Mouse (Mus musculus) heart, embryonic 11.5 days (tissue): ENCODE measurements around the gene Spcs1. TPM values are rescaled to one million over a fixed set of nuclear protein-coding genes. Genes with fewer than 3 reads are reported as not detected.

ENCODE experiments used
- ATAC-seq: fragments of 200-750 bp; cut with Nextera tagmentation; replicated peaks from 2 replicates; pipeline ENCODE4 v1.8.0; 2017; ENCODE audit warnings: moderate library complexity; ENCODE audit not compliant: insufficient number of reproducible peaks, low FRiP score, low TSS enrichment
- H3K27ac ChIP-seq: fragments of 300-500 bp; sonication (generic); 2 replicates; pipeline ENCODE4 v1.5.1; 2014; ENCODE audit warnings: mild to moderate bottlenecking, low read depth, low read length
- H3K27me3 ChIP-seq: fragments of 300-500 bp; sonication (generic); 2 replicates; pipeline ENCODE4 v1.6.1; 2014; ENCODE audit warnings: mild to moderate bottlenecking, low read length, mixed read lengths; ENCODE audit not compliant: control insufficient read depth, insufficient read depth
- H3K36me3 ChIP-seq: fragments of 300-500 bp; sonication (generic); 2 replicates; pipeline ENCODE4 v1.6.1; 2014; ENCODE audit warnings: mild to moderate bottlenecking, low read length, moderate library complexity, mixed read lengths; ENCODE audit not compliant: control insufficient read depth, insufficient read depth
- H3K4me1 ChIP-seq: fragments of 300-500 bp; sonication (generic); 2 replicates; pipeline ENCODE4 v1.6.1; 2014; ENCODE audit warnings: low read length; ENCODE audit not compliant: control insufficient read depth, insufficient read depth
- H3K4me2 ChIP-seq: fragments of 300-500 bp; sonication (generic); 2 replicates; pipeline ENCODE4 v1.6.1; 2014; ENCODE audit warnings: mild to moderate bottlenecking, moderate library complexity
- H3K4me3 ChIP-seq: fragments of 300-500 bp; sonication (generic); 2 replicates; pipeline ENCODE4 v1.5.1; 2014; ENCODE audit warnings: low read depth, low read length
- H3K9ac ChIP-seq: fragments of 300-500 bp; sonication (generic); 2 replicates; pipeline ENCODE4 v1.6.1; 2014; ENCODE audit warnings: mild to moderate bottlenecking, low read depth, low read length, moderate library complexity
- H3K9me3 ChIP-seq: fragments of 300-500 bp; sonication (generic); replicated peaks from 2 replicates; pipeline ENCODE4 v1.6.1; 2016; ENCODE audit warnings: low read length; ENCODE audit not compliant: control insufficient read depth
- WGBS: fragments of 180-500 bp; shearing (Covaris S2); extraction: QIAGEN DNeasy Blood & Tissue Kit; methylation state at CpG from one replicate; pipeline ENCODE4 v1.1.7; 2014; ENCODE audit not compliant: insufficient replicate concordance; 5-methylcytosine and 5-hydroxymethylcytosine counted together
- polyA plus RNA-seq: library from polyadenylated mRNA; unstranded; fragments of >200 nt; fragmentation: Nextera tagmentation; extraction: Ambion mirVana; gene quantifications from 2 replicates; pipeline ENCODE4 v1.2.1, GENCODE M21; 2014

Spcs1 gene
- polyA plus RNA-seq, 1 experiment from 2014 or later = 321 TPM

- Histone ChIP-seq H3K9me3 (no peaks in the 10 kb centered on the region), H3K4me1 (peaks cover 13% of the 10 kb centered on the region; the same call in 1 of the 2 replicates), H3K36me3 (peaks cover 47% of the 10 kb centered on the region), H3K9ac (no peak overlapping the region), H3K4me3 (no peak overlapping the region), H3K27ac (no peak overlapping the region), H3K4me2 (no peak overlapping the region), H3K27me3 (no peaks in the 10 kb centered on the region)
- 54% methylated on average over 1 of the region's 1 CpGs for WGBS
- no peak for ATAC-seq
These were observed 14.6 kb upstream of the Spcs1 start for GRCm38 (mm10) chr14:31016063-31016462.

GRCm38 (mm10) chr14:31013928-31014327 is 12.5 kb upstream of the Spcs1 start:
- Histone ChIP-seq H3K27me3 (no peaks in the 10 kb centered on the region), H3K4me3 (no peak overlapping the region), H3K4me2 (no peak overlapping the region), H3K36me3 (peaks cover 49% of the 10 kb centered on the region), H3K9ac (no peak overlapping the region), H3K4me1 (0 out of 2 replicates have a peak, but pooled peaks cover 10% of the 10 kb centered on the region), H3K9me3 (no peaks in the 10 kb centered on the region), H3K27ac (no peak overlapping the region)
- 93% methylated on average over 2 of the region's 2 CpGs for WGBS
- no peak for ATAC-seq

DNA sequence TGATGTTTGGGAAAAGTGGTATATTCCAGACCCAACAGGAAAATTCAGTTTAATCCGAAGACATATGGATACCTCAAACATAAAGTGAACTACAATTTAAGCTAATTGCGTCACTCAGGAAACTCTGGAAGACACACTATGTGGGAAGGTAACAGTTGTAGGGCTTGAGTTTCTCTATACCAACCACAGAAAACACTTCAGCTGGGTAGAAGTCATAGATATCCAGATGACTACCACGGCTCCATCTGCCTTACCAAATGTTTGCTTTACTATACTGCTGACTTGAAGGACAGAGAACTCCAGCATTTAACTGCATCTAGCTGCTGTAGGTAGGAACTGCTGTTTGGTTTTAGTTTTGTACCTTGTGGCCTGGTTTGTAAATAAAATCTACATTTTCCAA is 10.1 kb upstream of the Spcs1 start:
- Histone ChIP-seq H3K9me3 (no peaks in the 10 kb centered on the region), H3K4me3 (no peak overlapping the region), H3K9ac (no peak overlapping the region), H3K36me3 (peaks cover 47% of the 10 kb centered on the region), H3K27ac (no peak overlapping the region), H3K4me1 (no peaks in the 10 kb centered on the region), H3K4me2 (no peak overlapping the region), H3K27me3 (no peaks in the 10 kb centered on the region)
- no peak for ATAC-seq
- 87% methylated on average over 3 of the region's 3 CpGs for WGBS

DNA sequence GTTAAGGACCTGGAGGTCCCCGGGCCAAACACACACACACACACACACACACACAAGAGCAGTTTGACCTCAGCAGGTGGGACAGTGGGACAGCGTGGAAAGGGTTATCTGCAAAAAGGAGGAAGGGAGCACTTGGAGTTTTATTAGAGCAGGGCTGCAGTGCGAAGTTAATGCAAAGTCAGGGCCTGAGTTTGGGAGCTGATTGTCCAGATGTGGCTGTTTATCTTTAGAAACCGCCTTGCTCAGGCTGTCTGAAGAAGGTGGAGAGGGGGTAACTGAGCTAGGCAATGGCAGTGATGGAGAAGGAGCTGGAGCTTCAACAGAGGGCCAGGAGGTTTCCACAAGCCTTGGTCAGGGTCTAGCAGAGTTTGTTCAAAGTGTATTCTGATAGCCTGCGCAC is 5.3 kb upstream of the Spcs1 start:
- H3K4me1 ChIP-seq = peaks cover 5% of the 10 kb centered on the region
- H3K27me3 ChIP-seq = no peaks in the 10 kb centered on the region
- ATAC-seq = no peak
- no peak overlapping the region for H3K4me3 ChIP-seq
- no peaks in the 10 kb centered on the region for H3K9me3 ChIP-seq
- 67% methylated on average over 5 of the region's 5 CpGs for WGBS
- no peak overlapping the region for H3K9ac ChIP-seq
- peaks cover 6% of the 10 kb centered on the region; the same call in 1 of the 2 replicates for H3K36me3 ChIP-seq
- H3K27ac ChIP-seq = no peak overlapping the region
- no peak overlapping the region for H3K4me2 ChIP-seq

DNA sequence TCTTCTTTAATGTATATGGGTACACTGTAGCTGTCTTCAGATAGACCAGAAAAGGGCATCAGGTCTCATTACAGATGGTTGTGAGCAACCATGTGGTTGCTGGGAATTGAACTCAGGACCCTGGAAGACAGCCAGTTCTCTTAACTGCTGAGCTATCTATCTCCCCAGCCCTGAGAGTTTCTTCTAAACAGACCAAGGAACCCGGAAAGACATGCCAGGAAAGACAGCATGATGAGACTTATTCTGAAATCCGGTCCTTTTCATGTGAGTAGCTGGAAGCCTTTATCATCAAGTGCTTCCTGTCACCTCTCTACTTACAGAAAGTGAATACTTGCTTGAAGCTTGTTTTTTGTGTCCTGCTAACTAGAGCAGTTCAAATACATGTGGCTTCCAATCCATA is 3.1 kb upstream of the Spcs1 start:
- H3K9ac ChIP-seq = no peak overlapping the region
- no peak overlapping the region for H3K27ac ChIP-seq
- H3K4me1 ChIP-seq = peaks cover 11% of the 10 kb centered on the region
- no peak for ATAC-seq
- no peaks in the 10 kb centered on the region for H3K9me3 ChIP-seq
- H3K4me2 ChIP-seq = no peak overlapping the region
- H3K27me3 ChIP-seq = no peaks in the 10 kb centered on the region
- no peak overlapping the region for H3K4me3 ChIP-seq
- H3K36me3 ChIP-seq = peaks cover 3% of the 10 kb centered on the region; the same call in 1 of the 2 replicates
- 66% methylated on average over 2 of the region's 2 CpGs for WGBS

DNA sequence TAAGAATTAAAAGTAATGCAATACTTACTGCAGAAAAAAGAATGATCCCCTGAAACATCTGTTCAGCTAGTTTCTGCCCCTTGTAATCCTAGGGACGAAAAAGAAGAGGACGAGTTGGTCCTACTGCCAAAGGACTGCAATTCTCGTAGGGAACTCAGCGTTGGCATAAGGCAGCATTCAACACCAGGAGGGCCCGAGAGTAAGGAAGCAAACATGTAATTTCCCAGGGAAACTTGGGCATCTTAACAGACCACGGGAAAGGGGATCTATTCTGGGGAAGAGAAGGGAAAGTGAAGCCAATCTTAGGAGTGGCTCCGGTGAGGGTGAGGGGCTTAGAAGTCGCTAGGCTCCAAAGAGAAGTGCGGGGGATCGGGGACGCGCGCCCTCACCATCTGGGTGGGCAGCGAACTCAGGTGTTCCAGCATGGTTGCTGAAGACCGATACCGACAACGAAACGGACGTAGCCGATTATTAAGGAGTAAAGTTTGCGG is 611 bp downstream of the Spcs1 start:
- Histone ChIP-seq H3K4me2 (peak overlapping the region; percentile 85), H3K36me3 (0 out of 2 replicates have a peak, but pooled peaks cover 2% of the 10 kb centered on the region), H3K27ac (peak overlapping the region; percentile 90; the same call in 1 of the 2 replicates), H3K9ac (peak overlapping the region; percentile 72), H3K27me3 (no peaks in the 10 kb centered on the region), H3K4me1 (peaks cover 11% of the 10 kb centered on the region), H3K9me3 (no peaks in the 10 kb centered on the region), H3K4me3 (peak overlapping the region; percentile 97)
- ATAC-seq = no peak
- WGBS = 0% methylated on average over 21 of the region's 21 CpGs

DNA sequence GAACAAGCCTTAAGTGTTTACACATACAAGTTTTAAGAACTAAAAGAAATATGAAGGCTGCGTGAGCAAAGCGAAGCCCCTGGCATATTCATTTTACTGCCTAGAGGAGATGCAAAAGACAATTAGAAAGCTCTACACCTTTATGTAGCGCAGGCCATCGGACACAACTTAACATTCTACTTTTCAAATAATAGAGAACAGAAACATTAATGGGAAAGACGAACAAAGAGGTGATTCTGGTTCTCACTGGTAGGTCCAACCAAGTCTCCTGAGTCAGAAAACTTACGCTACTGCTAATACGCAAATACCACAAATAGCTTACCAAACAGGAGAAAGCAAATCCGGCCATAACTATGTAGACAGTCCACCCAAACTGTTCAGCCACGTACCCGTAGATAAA is 1.1 kb downstream of the Spcs1 start:
- Histone ChIP-seq H3K4me1 (peaks cover 11% of the 10 kb centered on the region), H3K36me3 (0 out of 2 replicates have a peak, but pooled peaks cover 2% of the 10 kb centered on the region), H3K4me3 (peak overlapping the region; percentile 97), H3K4me2 (peak overlapping the region; percentile 85), H3K27ac (no peak overlapping the region), H3K27me3 (no peaks in the 10 kb centered on the region), H3K9me3 (no peaks in the 10 kb centered on the region), H3K9ac (peak overlapping the region; percentile 72)
- WGBS = 57% methylated on average over 10 of the region's 10 CpGs
- no peak for ATAC-seq

DNA sequence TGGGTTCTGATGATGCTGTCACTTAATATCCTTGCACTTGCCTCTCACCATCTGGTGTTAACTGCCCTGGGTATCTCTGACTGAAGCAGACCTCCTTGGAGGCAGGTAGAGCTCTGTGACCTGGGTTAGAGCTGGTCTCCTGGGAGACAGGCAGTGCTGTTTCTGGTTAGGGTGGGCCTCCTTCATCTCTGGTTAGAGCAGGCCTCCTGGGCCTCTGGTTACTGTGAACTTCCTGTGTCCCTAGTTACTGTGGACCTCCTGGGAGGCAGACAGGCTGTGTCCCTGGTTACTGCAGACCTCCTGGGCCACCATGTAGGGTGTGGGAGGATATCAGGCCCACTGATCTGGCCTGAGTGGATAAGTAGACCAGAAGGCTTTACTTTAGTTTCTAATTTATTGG is 5.1 kb downstream of the Spcs1 start:
- ATAC-seq = no peak
- Histone ChIP-seq H3K27ac (no peak overlapping the region), H3K27me3 (no peaks in the 10 kb centered on the region), H3K4me3 (no peak overlapping the region), H3K9ac (0 out of 2 replicates have a peak overlapping the region, but pooled peaks have one; percentile 16), H3K4me1 (0 out of 2 replicates have a peak, but pooled peaks cover 6% of the 10 kb centered on the region), H3K36me3 (0 out of 2 replicates have a peak, but pooled peaks cover 2% of the 10 kb centered on the region), H3K4me2 (no peak overlapping the region), H3K9me3 (no peaks in the 10 kb centered on the region)

DNA sequence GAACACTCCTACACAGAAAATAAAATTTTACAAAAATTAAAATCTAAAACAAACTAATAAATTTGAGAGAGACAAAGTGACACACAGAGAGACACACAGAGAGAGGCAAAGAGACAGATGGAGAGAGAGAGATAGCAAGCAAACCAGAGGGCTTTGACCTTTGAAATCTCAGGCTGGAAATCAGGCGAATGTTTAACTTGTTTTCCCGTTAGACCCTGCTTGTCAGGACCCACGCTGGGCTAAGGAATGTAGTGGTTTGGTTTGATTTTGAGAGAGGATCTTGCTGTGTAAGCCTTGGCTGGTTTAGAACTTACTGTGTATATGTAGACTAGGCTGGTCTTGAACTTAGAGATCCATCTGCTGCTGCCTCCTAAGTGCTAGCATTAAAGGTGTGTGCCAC is 25.2 kb downstream of the Spcs1 start:
- Histone ChIP-seq H3K4me2 (no peak overlapping the region), H3K27me3 (no peaks in the 10 kb centered on the region), H3K36me3 (0 out of 2 replicates have a peak, but pooled peaks cover 2% of the 10 kb centered on the region), H3K27ac (no peak overlapping the region), H3K4me1 (no peaks in the 10 kb centered on the region), H3K9me3 (no peaks in the 10 kb centered on the region), H3K4me3 (no peak overlapping the region), H3K9ac (no peak overlapping the region)
- ATAC-seq = no peak
- whole genome bisulfite sequencing = 77% methylated on average over 3 of the region's 3 CpGs
